21 mouse cellular contexts compared by ENCODE assay signal in the genomic region with DNA sequence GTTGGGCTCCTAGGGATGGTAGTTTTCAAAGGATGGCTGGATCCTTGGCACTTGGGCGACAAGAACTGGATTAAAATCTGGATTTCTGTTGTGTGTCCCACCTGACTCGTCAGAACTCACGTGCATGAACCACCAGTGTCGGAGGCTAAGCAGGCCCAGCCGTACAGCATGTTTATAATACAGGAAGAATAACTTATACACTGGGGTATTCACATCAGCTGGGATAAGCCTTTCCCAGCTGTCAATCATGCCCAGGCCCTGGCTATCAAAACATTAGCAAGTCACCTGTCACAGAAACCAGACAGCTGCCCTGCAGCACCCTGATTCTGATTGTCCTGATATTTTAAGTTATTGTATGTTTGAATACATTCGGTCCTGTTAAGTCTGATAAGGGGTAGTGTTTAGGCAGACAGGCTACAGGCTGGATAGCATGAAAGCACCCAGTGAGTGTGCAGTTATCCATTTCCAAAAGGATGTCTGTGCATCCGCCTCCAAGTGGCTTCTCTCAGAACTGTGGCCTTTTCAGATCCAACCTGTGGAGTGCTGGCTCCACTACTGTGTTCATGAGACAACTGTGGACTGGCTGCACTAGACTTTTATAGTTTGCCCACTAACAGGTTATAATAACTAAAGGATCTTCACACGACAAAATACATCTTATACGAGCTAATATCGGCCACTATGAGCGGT.
DNase-seq lines count a peak whose midpoint lies in the region; ATAC-seq and TF ChIP-seq lines count a peak whose summit lies in the region.
"Had no signal": no experiment of that assay in that cellular context is flagged by ENCODE, and none has a peak within 500 bp of the region (broad histone marks: within the 10 kb centered on the region; RNA-seq: fewer than 3 reads in every experiment).

No protein-coding gene starts in this region.

- H3K79me2 ChIP-seq in liver, adult 2 months (ENCODE audit: control insufficient read depth, insufficient read depth, low read length), result no peaks in the 10 kb centered on the region; the same call in 1 of the 2 replicates

- no peak for TF ChIP-seq CTCF in liver, adult 2 months (IDR thresholded peaks at IDR 0.05; ENCODE audit: low read depth, low read length)

- DNase-seq in heart, adult 11 months, result peak; percentile 82
- DNase-seq in heart, adult 8-10 months (ENCODE audit: low spot score), result no peak
- peak; percentile 63 for DNase-seq in heart, embryonic 10.5 days (ENCODE audit: low spot score)
- no peak for DNase-seq in heart, adult 9 months (ENCODE audit: low spot score in 2 of 2)
- DNase-seq in liver, adult 2 months (ENCODE audit: extremely low read depth, low read depth, low spot score), result no peak
- DNase-seq: adrenal gland, adult 2 months; adrenal gland, adult 8-10 months; adrenal gland, postnatal 10 days; adrenal gland, postnatal 14 days; adrenal gland, postnatal 25 days; adrenal gland, postnatal 36 days; B cell, adult 2 months; cerebellum, adult 11 months; cerebellum, adult 11-12 months; cerebellum, adult 18-20 months had no signal

- H3K4me1 ChIP-seq in heart, embryonic 10.5 days, result peaks cover 5% of the 10 kb centered on the region; the same call in 1 of the 2 replicates
- peaks cover 22% of the 10 kb centered on the region for H3K4me1 ChIP-seq in liver, adult 2 months (ENCODE audit: control insufficient read depth, insufficient read depth, low read length)
- peaks cover 5% of the 10 kb centered on the region; the same call in 1 of the 2 replicates for H3K4me1 ChIP-seq in liver, embryonic 12.5 days

- no peak for TF ChIP-seq POLR2A in liver, adult 2 months (IDR thresholded peaks at IDR 0.05; ENCODE audit: extremely low read depth, insufficient read depth, low read length)

- H3K9me3 ChIP-seq in heart, embryonic 10.5 days, result no peaks in the 10 kb centered on the region
- H3K9me3 ChIP-seq in liver, embryonic 12.5 days (replicated peaks), result no peaks in the 10 kb centered on the region
- H3K9me3 ChIP-seq: G1E had no signal

- no peak overlapping the region for H3K27ac ChIP-seq in heart, embryonic 10.5 days
- H3K27ac ChIP-seq in liver, adult 2 months (replicated peaks; ENCODE audit: insufficient read depth, low read depth, low read length), result peak overlapping the region; percentile 50
- no peak overlapping the region for H3K27ac ChIP-seq in liver, embryonic 12.5 days

- H3K36me3 ChIP-seq in heart, embryonic 10.5 days, result no peaks in the 10 kb centered on the region
- H3K36me3 ChIP-seq in liver, adult 2 months (ENCODE audit: control insufficient read depth, insufficient read depth, low read length), result no peaks in the 10 kb centered on the region; the same call in 1 of the 2 replicates
- no peaks in the 10 kb centered on the region for H3K36me3 ChIP-seq in liver, embryonic 12.5 days
- H3K36me3 ChIP-seq: G1E had no signal

- no peak overlapping the region for H3K4me3 ChIP-seq in heart, embryonic 10.5 days
- H3K4me3 ChIP-seq in liver, adult 2 months (ENCODE audit: insufficient read depth, low read depth, low read length), result no peak overlapping the region
- H3K4me3 ChIP-seq in liver, embryonic 12.5 days, result no peak overlapping the region

- no peaks in the 10 kb centered on the region for H3K27me3 ChIP-seq in heart, embryonic 10.5 days (ENCODE audit: insufficient read depth, poor library complexity, severe bottlenecking)
- no peaks in the 10 kb centered on the region for H3K27me3 ChIP-seq in liver, adult 2 months (ENCODE audit: control insufficient read depth, insufficient read depth, low read length)
- no peaks in the 10 kb centered on the region for H3K27me3 ChIP-seq in liver, embryonic 12.5 days (replicated peaks)
- H3K27me3 ChIP-seq: CH12.LX, Patski had no signal

- no peak overlapping the region for H3K4me2 ChIP-seq in liver, embryonic 12.5 days

- ATAC-seq in liver, embryonic 12.5 days, result no peak
- ATAC-seq: activated CD4-positive, CD25-positive, alpha-beta regulatory T cell, adult 4 months; CD4-positive, CD25-positive, alpha-beta regulatory T cell, adult 4 months; Patski had no signal

- 88% methylated on average over 11 of the region's 11 CpGs for WGBS in heart, embryonic 10.5 days
- 90% methylated on average over 11 of the region's 11 CpGs for WGBS in liver, adult 2 months
- 75% methylated on average over 11 of the region's 11 CpGs for WGBS in liver, embryonic 12.5 days (ENCODE audit: insufficient replicate concordance)

- no peak overlapping the region for H3K9ac ChIP-seq in liver, adult 2 months (ENCODE audit: low read depth, low read length)
- H3K9ac ChIP-seq in liver, embryonic 12.5 days, result no peak overlapping the region

Comparison
In these comparisons a context has a peak if more than half of its experiments do, and no peak if none do; other contexts are left out.
1. DNase-seq: peak in heart, adult 11 months (single experiment) and heart, embryonic 10.5 days (single experiment); none in heart, adult 8-10 months (single experiment), heart, adult 9 months (0 of 2) and liver, adult 2 months (single experiment).